Mouse (Mus musculus) hindbrain, embryonic 15.5 days (tissue): ENCODE results near the gene Tmigd3. TPM values are rescaled to one million over a fixed set of nuclear protein-coding genes. Genes with fewer than 3 reads are reported as not detected.
"Not testable (repeated sequence)": the region's sequence is repeated elsewhere in the genome, so short reads cannot be mapped to it uniquely, and the experiment has no call there.

Experiments used
- ATAC-seq: fragments of 200-750 bp; cut with Nextera tagmentation; 2 replicates; pipeline ENCODE4 v1.8.0; 2017; ENCODE audit warnings: low read depth, moderate number of reproducible peaks, moderate TSS enrichment; ENCODE audit not compliant: low FRiP score
- H3K27ac ChIP-seq: fragments of 300-500 bp; sonication (generic); replicated peaks from 2 replicates; pipeline ENCODE4 v1.5.1; 2015; ENCODE audit warnings: mild to moderate bottlenecking, inconsistent platforms
- H3K27me3 ChIP-seq: fragments of 300-500 bp; sonication (generic); 2 replicates; pipeline ENCODE4 v1.6.1; 2015; ENCODE audit warnings: control low read depth, inconsistent platforms
- H3K36me3 ChIP-seq: fragments of 300-500 bp; sonication (generic); 2 replicates; pipeline ENCODE4 v1.6.1; 2015; ENCODE audit warnings: control low read depth, inconsistent platforms
- H3K4me1 ChIP-seq: fragments of 300-500 bp; sonication (generic); replicated peaks from 2 replicates; pipeline ENCODE4 v1.6.1; 2015; ENCODE audit warnings: control low read depth, inconsistent platforms
- H3K4me2 ChIP-seq: fragments of 300-500 bp; sonication (generic); 2 replicates; pipeline ENCODE4 v1.6.1; 2015; ENCODE audit warnings: moderate library complexity, mild to moderate bottlenecking, inconsistent platforms
- H3K4me3 ChIP-seq: fragments of 300-500 bp; sonication (generic); 2 replicates; pipeline ENCODE4 v1.5.1; 2015; ENCODE audit warnings: mild to moderate bottlenecking, inconsistent platforms
- H3K9ac ChIP-seq: fragments of 300-500 bp; sonication (generic); 2 replicates; pipeline ENCODE4 v1.6.1; 2015; ENCODE audit warnings: inconsistent platforms
- H3K9me3 ChIP-seq: fragments of 300-500 bp; sonication (generic); 2 replicates; pipeline ENCODE4 v1.6.1; 2016; ENCODE audit warnings: control low read depth, inconsistent platforms
- WGBS: fragments of 180-500 bp; shearing (Covaris S2); methylation state at CpG from one replicate; pipeline ENCODE4 v1.1.7; 2015; 5-methylcytosine and 5-hydroxymethylcytosine counted together
- polyA plus RNA-seq: library from polyadenylated mRNA; unstranded; fragments of >200 nt; fragmentation: Nextera tagmentation; extraction: Ambion mirVana; gene quantifications from 2 replicates; pipeline ENCODE4 v1.2.1, GENCODE M21; 2015

The Tmigd3 gene
- polyA plus RNA-seq, 1 experiment from 2014 or later = not detected

DNA sequence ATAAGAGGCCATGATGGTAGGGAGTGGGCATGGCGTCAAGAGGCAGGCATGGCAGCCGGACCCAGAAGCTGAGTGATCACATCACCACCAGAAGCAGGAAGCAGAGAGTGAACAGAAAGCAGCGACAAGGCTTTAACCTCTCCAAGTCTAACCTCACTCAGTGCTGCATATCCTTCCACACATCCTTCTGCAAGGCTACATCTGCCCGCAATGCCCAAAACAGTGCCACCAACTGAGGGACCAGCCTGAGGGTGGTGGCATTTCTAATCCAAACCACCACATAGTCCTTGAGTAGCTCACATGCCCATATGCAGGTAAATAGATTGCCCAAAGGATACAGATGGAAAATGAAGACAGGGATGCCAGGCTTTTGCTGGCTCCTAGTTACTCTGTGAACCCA, 38.3 kb downstream of the Tmigd3 start:
- Histone ChIP-seq H3K4me2 (no peak overlapping the region), H3K27me3 (no peaks in the 10 kb centered on the region), H3K9me3 (no peaks in the 10 kb centered on the region), H3K4me3 (no peak overlapping the region), H3K4me1 (no peaks in the 10 kb centered on the region), H3K27ac (no peak overlapping the region), H3K9ac (no peak overlapping the region), H3K36me3 (no peaks in the 10 kb centered on the region)
- ATAC-seq = no peak
- 98% methylated on average over 4 of the region's 4 CpGs for WGBS

DNA sequence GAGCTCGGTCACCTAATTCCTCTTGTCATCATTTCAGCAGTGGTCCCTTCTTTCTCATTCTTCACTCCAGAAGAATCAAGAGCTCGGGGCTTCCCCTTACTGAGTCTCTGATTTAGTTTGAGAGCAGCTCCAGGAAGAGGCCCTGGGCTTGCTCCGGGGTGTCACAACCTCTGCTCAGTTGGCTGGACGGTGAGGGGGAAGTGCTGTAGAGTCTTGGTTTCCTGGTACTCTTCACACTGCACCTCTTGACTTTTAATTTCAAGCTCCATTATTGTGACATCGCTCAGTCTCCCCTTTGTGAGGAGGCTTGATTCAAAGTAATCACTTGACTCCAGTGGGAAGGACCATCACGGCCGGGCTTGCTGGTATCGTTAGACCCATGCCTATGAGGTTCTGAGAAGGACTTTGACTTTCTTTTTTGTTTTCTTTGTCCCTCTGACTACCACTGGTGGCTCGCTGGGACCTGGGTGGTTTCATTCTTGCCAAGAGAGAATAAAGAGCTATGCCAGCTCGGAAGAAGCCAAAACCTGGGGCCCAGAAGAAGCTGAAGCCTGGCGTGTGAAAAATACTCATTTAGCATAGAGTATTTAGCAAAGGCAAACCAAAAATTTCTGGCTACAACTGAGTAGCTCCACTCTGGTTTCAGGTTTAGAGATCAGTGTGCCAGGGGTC, 40.0 kb downstream of the Tmigd3 start:
- 76% methylated on average over 11 of the region's 11 CpGs for WGBS
- Histone ChIP-seq H3K27me3 (no peaks in the 10 kb centered on the region), H3K36me3 (no peaks in the 10 kb centered on the region), H3K9me3 (no peaks in the 10 kb centered on the region), H3K27ac (no peak overlapping the region), H3K4me2 (no peak overlapping the region), H3K9ac (no peak overlapping the region), H3K4me3 (no peak overlapping the region), H3K4me1 (no peaks in the 10 kb centered on the region)
- no peak for ATAC-seq

DNA sequence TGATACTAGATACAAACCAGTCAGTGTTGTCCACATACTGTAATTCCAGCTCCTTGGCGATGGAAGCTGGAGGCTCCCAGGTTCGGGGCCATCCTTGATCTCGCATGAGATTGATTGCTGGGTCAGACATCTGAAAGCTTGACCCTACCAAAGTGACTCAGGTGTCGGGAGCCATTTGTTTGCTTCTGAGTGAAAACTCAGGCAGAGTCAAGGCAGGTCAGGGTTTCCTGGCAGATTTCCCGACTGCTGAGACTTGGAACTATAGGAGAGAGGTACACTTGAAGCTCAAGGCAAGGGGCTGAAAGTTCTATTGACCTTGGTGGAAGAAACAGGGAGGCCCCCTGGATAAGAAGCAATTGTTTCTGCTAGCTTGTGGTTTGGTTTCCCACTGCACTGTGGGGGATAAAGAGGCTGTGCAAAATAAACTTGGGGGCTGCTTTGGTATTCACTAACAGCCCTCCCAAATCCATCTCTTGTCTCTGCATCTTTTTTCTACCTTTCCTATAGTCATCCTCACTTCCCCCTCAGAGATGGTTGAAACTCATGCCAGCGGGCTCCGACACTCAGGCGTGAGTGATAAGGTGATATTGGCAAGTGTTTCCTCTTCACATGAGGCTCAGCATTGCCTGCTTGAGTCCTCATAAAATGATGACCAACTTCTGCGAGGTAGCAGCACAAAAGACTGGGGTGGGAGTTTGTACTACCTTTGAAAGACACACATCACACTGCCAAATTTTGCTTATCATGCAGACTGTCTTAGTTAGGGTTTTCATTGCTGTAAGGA, 41.6 kb downstream of the Tmigd3 start:
- H3K4me3 ChIP-seq = no peak overlapping the region
- no peak for ATAC-seq
- 88% methylated on average over 9 of the region's 9 CpGs for WGBS

DNA sequence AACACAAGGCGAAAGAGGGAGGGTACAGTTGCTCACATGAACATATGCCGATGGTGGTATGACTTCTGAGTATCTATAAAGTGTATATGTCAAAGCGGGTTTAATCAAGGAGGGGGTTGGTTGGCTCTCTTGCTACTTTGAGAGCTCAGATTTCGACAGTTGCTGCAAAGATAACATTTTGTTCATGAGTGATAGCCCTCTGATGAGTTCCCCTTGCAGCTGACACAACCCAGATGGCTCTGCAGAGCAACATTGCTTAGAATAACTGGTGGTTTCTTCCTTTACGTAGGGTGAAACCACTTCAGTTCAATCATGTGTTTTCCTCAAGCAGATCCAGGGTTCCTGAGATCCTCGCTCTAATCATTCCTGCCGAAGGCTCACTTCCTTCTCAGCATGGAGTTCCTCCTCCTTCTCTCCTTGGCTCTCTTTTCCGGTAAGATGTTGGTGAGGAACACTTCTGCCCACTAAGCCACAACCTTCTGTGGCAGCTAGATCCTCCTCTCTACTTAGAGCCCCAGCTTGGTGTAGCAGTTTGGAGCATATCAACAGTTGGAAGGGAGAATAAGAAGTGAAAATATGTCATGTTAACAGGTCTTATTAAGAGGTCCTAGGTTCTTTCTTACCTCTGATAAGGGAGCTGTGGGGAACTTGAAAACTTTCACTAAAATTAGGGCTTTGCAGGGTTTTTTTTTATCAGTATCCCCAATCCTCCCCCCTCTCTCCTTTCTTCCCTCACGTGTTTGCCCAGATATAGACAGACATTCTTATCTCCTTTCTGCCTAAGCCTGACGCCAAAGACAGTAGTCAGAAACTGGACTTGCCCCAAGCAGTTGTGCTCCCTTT, 43.4 kb downstream of the Tmigd3 start:
- no peaks in the 10 kb centered on the region for H3K9me3 ChIP-seq
- no peaks in the 10 kb centered on the region for H3K27me3 ChIP-seq
- H3K9ac ChIP-seq = no peak overlapping the region
- H3K4me3 ChIP-seq = no peak overlapping the region
- H3K27ac ChIP-seq = no peak overlapping the region
- no peak overlapping the region for H3K4me2 ChIP-seq
- no peaks in the 10 kb centered on the region for H3K36me3 ChIP-seq
- ATAC-seq = no peak
- H3K4me1 ChIP-seq = no peaks in the 10 kb centered on the region
- 80% methylated on average over 10 of the region's 10 CpGs for WGBS

More for the DNA sequence above, 41.6 kb downstream of the Tmigd3 start:
- H3K27me3 ChIP-seq = no peaks in the 10 kb centered on the region
- no peak overlapping the region for H3K4me2 ChIP-seq
- H3K36me3 ChIP-seq = no peaks in the 10 kb centered on the region
- H3K27ac ChIP-seq = no peak overlapping the region
- H3K9ac ChIP-seq = no peak overlapping the region
- H3K9me3 ChIP-seq = no peaks in the 10 kb centered on the region
- H3K4me1 ChIP-seq = no peaks in the 10 kb centered on the region

DNA sequence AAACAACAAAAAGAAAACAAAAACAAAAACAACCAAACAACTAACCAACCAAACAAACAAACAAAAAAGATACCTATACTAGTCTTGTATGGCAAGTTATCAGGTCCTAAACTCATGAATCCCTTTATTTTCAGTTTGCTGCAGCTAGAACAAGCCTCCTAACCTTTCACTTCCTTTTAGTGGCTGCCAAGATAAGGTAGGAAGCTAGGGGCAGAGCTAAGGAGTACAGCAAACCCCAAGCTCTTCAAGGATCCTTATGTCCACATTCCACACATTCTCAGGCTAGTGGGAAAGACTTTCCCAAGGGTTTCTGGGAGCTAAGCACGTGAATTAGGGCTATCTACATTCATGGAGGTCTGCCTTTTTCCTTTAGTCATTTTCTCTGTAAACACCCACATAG, 44.6 kb downstream of the Tmigd3 start:
- Histone ChIP-seq H3K4me2 (no peak overlapping the region), H3K4me1 (no peaks in the 10 kb centered on the region), H3K36me3 (no peaks in the 10 kb centered on the region), H3K4me3 (no peak overlapping the region), H3K27me3 (no peaks in the 10 kb centered on the region), H3K27ac (no peak overlapping the region), H3K9me3 (no peaks in the 10 kb centered on the region), H3K9ac (no peak overlapping the region)
- ATAC-seq = no peak
- 60% methylated on average over 1 of the region's 1 CpGs for WGBS

DNA sequence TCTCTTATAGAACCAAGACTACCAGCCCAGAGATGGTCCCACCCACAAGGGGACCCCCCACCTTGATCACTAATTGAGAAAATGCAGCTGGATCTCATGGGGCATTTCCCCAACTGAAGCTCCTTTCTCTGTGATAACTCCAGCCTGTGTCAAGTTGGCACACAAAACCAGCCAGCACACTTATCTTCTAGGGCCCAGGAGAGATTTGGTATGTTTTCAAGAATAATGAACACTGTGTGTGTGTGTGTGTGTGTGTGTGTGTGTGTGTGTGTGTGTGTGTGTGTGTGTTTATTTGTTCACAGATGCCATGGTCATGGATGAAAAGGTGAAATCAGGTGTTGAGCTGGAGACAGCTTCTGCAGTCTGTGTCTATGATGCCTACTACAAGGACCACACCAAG, 45.8 kb downstream of the Tmigd3 start:
- not testable (repeated sequence) for H3K4me2 ChIP-seq, H3K36me3 ChIP-seq, H3K9me3 ChIP-seq, H3K27me3 ChIP-seq, H3K9ac ChIP-seq, H3K27ac ChIP-seq, H3K4me1 ChIP-seq, H3K4me3 ChIP-seq, ATAC-seq

DNA sequence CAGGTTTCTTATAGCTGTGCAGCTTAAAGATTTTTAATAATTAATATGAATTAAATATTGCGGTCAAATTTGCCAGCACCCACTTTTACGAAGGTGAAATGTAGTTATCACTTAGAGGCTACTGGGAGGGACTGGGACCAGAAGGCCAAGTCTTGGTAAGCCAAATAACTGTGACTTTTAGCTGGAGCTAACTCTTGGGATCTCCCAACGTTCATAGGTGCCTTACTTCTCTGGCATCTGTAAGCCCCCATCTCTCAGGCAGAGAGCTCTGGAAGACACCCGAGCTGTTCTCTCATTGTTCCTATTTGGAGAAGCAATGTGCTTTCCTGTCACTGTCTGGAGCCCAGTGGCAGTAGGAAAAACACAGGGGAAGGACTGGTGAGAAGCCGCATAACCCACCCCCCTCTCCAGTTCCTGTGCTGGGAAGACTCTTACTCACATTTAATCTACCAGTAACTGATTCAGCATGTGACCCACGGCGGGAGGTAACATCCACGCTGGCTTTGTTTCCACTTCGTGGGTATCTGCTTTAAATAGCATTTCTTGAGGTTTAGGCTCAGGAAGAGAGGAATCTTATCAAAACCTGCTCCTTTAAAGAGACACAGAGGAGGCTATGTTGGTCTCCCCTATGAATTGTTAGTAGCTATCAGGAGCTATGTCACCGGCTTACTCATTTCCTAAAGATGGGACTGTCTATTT, 47.1 kb downstream of the Tmigd3 start:
- Histone ChIP-seq H3K36me3 (no peaks in the 10 kb centered on the region), H3K9ac (no peak overlapping the region), H3K4me3 (no peak overlapping the region), H3K4me1 (no peaks in the 10 kb centered on the region), H3K9me3 (no peaks in the 10 kb centered on the region), H3K27ac (no peak overlapping the region), H3K4me2 (no peak overlapping the region), H3K27me3 (no peaks in the 10 kb centered on the region)
- 69% methylated on average over 10 of the region's 10 CpGs for WGBS
- ATAC-seq = no peak

DNA sequence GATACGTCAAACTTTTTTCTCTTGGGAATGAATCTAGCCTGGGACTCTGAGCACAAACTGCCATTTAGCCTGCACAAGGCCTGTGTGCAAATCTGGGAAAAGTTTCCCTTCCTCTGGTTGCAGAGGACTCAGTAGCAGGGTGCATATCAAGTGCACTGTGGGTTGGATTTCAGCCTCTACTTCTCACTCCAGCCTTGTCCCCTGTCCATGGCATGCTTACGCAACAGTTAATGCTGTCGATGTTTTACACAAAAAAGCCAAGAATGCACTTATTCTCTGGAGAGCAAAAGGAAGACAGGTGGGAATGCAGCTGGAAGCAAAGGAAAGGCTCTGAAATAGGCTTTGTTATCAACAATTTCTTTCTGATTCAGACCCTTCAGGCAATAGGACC, 47.6 kb downstream of the Tmigd3 start:
- ATAC-seq = no peak
- Histone ChIP-seq H3K9me3 (no peaks in the 10 kb centered on the region), H3K4me2 (no peak overlapping the region), H3K27me3 (no peaks in the 10 kb centered on the region), H3K9ac (no peak overlapping the region), H3K36me3 (no peaks in the 10 kb centered on the region), H3K4me1 (no peaks in the 10 kb centered on the region), H3K4me3 (no peak overlapping the region), H3K27ac (no peak overlapping the region)
- WGBS = 79% methylated on average over 3 of the region's 3 CpGs

DNA sequence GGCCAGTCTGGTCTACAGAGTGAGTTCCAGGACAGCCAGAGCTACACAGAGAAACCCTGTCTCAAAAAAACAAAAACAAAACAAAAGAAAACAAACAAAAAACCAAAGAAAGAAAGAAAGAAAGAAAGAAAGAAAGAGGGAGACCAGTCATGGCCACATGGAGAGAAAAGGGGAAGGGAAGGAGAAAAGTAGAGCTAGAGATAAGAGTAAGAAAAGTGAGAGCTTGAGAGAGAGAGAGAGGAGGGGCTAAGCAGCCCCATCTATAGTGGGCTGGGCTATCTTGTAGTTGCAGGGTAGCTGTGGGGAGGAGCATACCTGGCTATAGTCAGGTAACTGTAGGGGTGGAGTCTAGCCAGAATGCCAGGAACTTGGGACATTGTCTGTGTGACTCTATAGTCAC, 50.0 kb downstream of the Tmigd3 start:
- H3K9me3 ChIP-seq, H3K4me1 ChIP-seq, ATAC-seq, H3K36me3 ChIP-seq, H3K4me2 ChIP-seq, H3K4me3 ChIP-seq, H3K9ac ChIP-seq, H3K27ac ChIP-seq, H3K27me3 ChIP-seq: not testable (repeated sequence)

DNA sequence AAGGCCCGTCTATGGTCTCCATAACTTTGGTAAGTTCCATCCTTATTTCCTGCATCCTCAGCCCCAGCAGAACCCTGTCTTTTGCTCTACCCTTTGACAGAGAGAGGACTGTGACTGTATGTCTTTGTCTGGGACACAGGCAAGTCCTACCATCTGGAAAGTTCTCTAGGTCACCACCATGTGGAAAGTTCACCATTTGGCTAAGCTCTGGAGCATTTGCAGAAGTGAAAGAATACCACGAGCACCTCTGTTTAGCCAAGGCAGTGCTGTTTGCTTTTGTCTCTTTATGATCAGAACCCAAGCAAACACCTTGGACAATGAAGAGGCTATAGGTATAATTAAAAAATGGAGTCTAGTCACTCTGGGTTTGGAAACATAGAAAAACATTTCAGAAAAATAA, 51.3 kb downstream of the Tmigd3 start:
- Histone ChIP-seq H3K9me3 (no peaks in the 10 kb centered on the region), H3K4me2 (no peak overlapping the region), H3K4me1 (no peaks in the 10 kb centered on the region), H3K9ac (no peak overlapping the region), H3K27ac (no peak overlapping the region), H3K27me3 (no peaks in the 10 kb centered on the region), H3K36me3 (no peaks in the 10 kb centered on the region), H3K4me3 (no peak overlapping the region)
- no peak for ATAC-seq
- 85% methylated on average over 2 of the region's 2 CpGs for WGBS

DNA sequence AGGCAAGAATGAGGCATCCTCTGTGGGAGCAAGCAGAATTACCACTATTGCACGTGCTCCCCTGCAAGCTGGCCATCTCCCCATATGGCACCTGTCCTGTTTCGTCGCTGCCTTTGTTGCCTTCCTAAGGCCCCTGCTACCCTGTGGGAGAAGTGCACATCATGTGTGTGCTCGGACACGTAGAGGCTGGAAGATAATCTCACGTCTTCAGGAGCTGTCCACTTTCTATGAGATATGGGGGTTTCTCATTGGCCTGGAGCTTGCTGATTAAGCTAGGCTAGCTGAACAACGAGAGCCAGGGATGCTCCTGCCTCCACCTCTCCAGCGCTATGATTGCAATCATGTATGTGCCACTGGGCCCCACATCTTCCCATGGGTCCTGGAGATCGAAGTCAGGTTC, 53.9 kb downstream of the Tmigd3 start:
- 87% methylated on average over 9 of the region's 9 CpGs for WGBS
- ATAC-seq = no peak

More for the DNA sequence above, 53.9 kb downstream of the Tmigd3 start:
- Histone ChIP-seq H3K9me3 (no peaks in the 10 kb centered on the region), H3K27me3 (no peaks in the 10 kb centered on the region), H3K4me3 (no peak overlapping the region), H3K4me2 (no peak overlapping the region), H3K27ac (no peak overlapping the region), H3K9ac (no peak overlapping the region), H3K36me3 (no peaks in the 10 kb centered on the region), H3K4me1 (no peaks in the 10 kb centered on the region)
